Mouse (Mus musculus) kidney, adult 2 months (tissue): ENCODE measurements around the gene Klkb1. TPM values are rescaled to one million over a fixed set of nuclear protein-coding genes. Genes with fewer than 3 reads are reported as not detected.

Source experiments
- DNase-seq: peaks from one replicate; pipeline ENCODE4 v3.0.0; 2021
- H3K27ac ChIP-seq: fragments of 200-500 bp; 2 replicates; pipeline ENCODE4 v1.5.1; 2012; ENCODE audit warnings: low read depth, low read length, control low read depth, inconsistent platforms; ENCODE audit not compliant: insufficient read depth
- H3K27me3 ChIP-seq: fragments of 200-500 bp; replicated peaks from 2 replicates; pipeline ENCODE4 v1.6.1; 2012; ENCODE audit warnings: mild to moderate bottlenecking, moderate library complexity, low read length, inconsistent platforms; ENCODE audit not compliant: control insufficient read depth, insufficient read depth
- H3K36me3 ChIP-seq: fragments of 200-500 bp; 2 replicates; pipeline ENCODE4 v1.6.1; 2012; ENCODE audit warnings: mild to moderate bottlenecking, moderate library complexity, low read length, inconsistent platforms; ENCODE audit not compliant: control insufficient read depth, insufficient read depth
- H3K4me1 ChIP-seq: fragments of 200-500 bp; 2 replicates; pipeline ENCODE4 v1.6.1; 2011; ENCODE audit warnings: low read length; ENCODE audit not compliant: control insufficient read depth, insufficient read depth
- H3K4me3 ChIP-seq: fragments of 200-500 bp; 2 replicates; pipeline ENCODE4 v1.5.1; 2011; ENCODE audit warnings: mild to moderate bottlenecking, low read depth, low read length, control low read depth; ENCODE audit not compliant: insufficient read depth
- CTCF ChIP-seq: fragments of 200-500 bp; conservative IDR thresholded peaks from 2 replicates; pipeline ENCODE4 v1.5.1; 2011; ENCODE audit warnings: low read depth, mild to moderate bottlenecking, control low read depth, low read length, moderate library complexity, mixed read lengths; ENCODE audit not compliant: insufficient read depth, insufficient read length
- POLR2A ChIP-seq: fragments of 200-500 bp; IDR thresholded peaks from one replicate; pipeline ENCODE4 v1.6.1; 2011; ENCODE audit warnings: low read depth, low read length, control low read depth
- WGBS: fragments of 180-500 bp; shearing (Covaris S2); methylation state at CpG from one replicate; pipeline ENCODE4 v1.1.7; 2018; 5-methylcytosine and 5-hydroxymethylcytosine counted together
- polyA plus RNA-seq: library from polyadenylated mRNA; depleted of rRNA; stranded (reverse); fragments of >200 nt; gene quantifications from 2 replicates; pipeline ENCODE4 v1.2.3, GENCODE M21; 2012; rRNA removed

Gene Klkb1
- 1.1 and 1.3 TPM in 2 replicates for polyA plus RNA-seq

- no peak within 1 kb of the TSS for H3K4me3 ChIP-seq
- no peaks in the 10 kb centered on the region for H3K4me1 ChIP-seq
- no peak for TF ChIP-seq POLR2A
- no peak for TF ChIP-seq CTCF
- 70% methylated on average over 7 of the region's 7 CpGs for WGBS
- DNase-seq: no peak
- no peak within 1 kb of the TSS for H3K27ac ChIP-seq
- H3K36me3 ChIP-seq: no peaks in the 10 kb centered on the region
- H3K27me3 ChIP-seq: no peaks in the 10 kb centered on the region
These were observed at the start of gene Klkb1 for GRCm38 (mm10) chr8:45294687-45295086. Klkb1 (minus strand) TSS chr8:45294859.

GRCm38 (mm10) chr8:45344298-45344697 is 49.6 kb upstream of the Klkb1 start:
- no peak for TF ChIP-seq POLR2A
- no peak for TF ChIP-seq CTCF
- 93% methylated on average over 8 of the region's 8 CpGs for WGBS
- no peaks in the 10 kb centered on the region for H3K27me3 ChIP-seq
- no peaks in the 10 kb centered on the region for H3K4me1 ChIP-seq
- H3K36me3 ChIP-seq: no peaks in the 10 kb centered on the region; the same call in 1 of the 2 replicates
- DNase-seq: no peak
- H3K4me3 ChIP-seq: no peak overlapping the region
- no peak overlapping the region for H3K27ac ChIP-seq

GRCm38 (mm10) chr8:45341630-45342628 is 47.3 kb upstream of the Klkb1 start:
- TF ChIP-seq CTCF: no peak
- TF ChIP-seq POLR2A: no peak
- no peak for DNase-seq
- Histone ChIP-seq H3K27me3 (no peaks in the 10 kb centered on the region), H3K4me1 (no peaks in the 10 kb centered on the region), H3K27ac (no peak overlapping the region), H3K4me3 (no peak overlapping the region), H3K36me3 (no peaks in the 10 kb centered on the region; the same call in 1 of the 2 replicates)
- WGBS: 80% methylated on average over 12 of the region's 12 CpGs

- peak; percentile 24 for DNase-seq
- WGBS: 4% methylated on average over 8 of the region's 8 CpGs
- Histone ChIP-seq H3K27ac (no peak overlapping the region), H3K27me3 (no peaks in the 10 kb centered on the region), H3K36me3 (no peaks in the 10 kb centered on the region), H3K4me1 (peaks cover 4% of the 10 kb centered on the region; the same call in 1 of the 2 replicates), H3K4me3 (peak overlapping the region; percentile 80)
- no peak for TF ChIP-seq POLR2A
- TF ChIP-seq CTCF: no peak
These were observed 38.8 kb upstream of the Klkb1 start for GRCm38 (mm10) chr8:45333493-45333892.

GRCm38 (mm10) chr8:45332685-45333409 is 38.2 kb upstream of the Klkb1 start, which contains the start of gene Cyp4v3:
Cyp4v3 (minus strand) TSS chr8:45333216.
- TF ChIP-seq CTCF: no peak
- no peak for TF ChIP-seq POLR2A
- peak; percentile 78 for DNase-seq
- Histone ChIP-seq H3K4me3 (peak within 1 kb of the TSS; percentile 80), H3K36me3 (no peaks in the 10 kb centered on the region), H3K27me3 (no peaks in the 10 kb centered on the region), H3K27ac (peak within 1 kb of the TSS; percentile 41), H3K4me1 (peaks cover 4% of the 10 kb centered on the region; the same call in 1 of the 2 replicates)
- 3% methylated on average over 44 of the region's 44 CpGs for WGBS

GRCm38 (mm10) chr8:45330856-45331255 is 36.2 kb upstream of the Klkb1 start:
- no peak for TF ChIP-seq POLR2A
- TF ChIP-seq CTCF: no peak
- Histone ChIP-seq H3K4me3 (no peak overlapping the region), H3K4me1 (peaks cover 4% of the 10 kb centered on the region; the same call in 1 of the 2 replicates), H3K27me3 (no peaks in the 10 kb centered on the region), H3K36me3 (no peaks in the 10 kb centered on the region), H3K27ac (no peak overlapping the region)
- WGBS: 73% methylated on average over 3 of the region's 3 CpGs
- no peak for DNase-seq
